Mouse (Mus musculus) stomach, embryonic 16.5 days (tissue): ENCODE results near the gene Olfr92. TPM values are rescaled to one million over a fixed set of nuclear protein-coding genes. Genes with fewer than 3 reads are reported as not detected.

Source experiments
- ATAC-seq: fragments of 200-750 bp; cut with Nextera tagmentation; 2 replicates; pipeline ENCODE4 v1.8.0; 2017; ENCODE audit warnings: moderate number of reproducible peaks, moderate TSS enrichment; ENCODE audit not compliant: insufficient read depth, low FRiP score
- H3K27ac ChIP-seq: fragments of 300-500 bp; sonication (generic); 2 replicates; pipeline ENCODE4 v1.5.1; 2014; ENCODE audit warnings: low read length
- H3K27me3 ChIP-seq: fragments of 300-500 bp; sonication (generic); 2 replicates; pipeline ENCODE4 v1.6.1; 2014; ENCODE audit warnings: low read length, control low read depth, mixed read lengths; ENCODE audit not compliant: control insufficient read depth, insufficient read depth
- H3K36me3 ChIP-seq: fragments of 300-500 bp; sonication (generic); 2 replicates; pipeline ENCODE4 v1.6.1; 2014; ENCODE audit warnings: low read length; ENCODE audit not compliant: control insufficient read depth, insufficient read depth
- H3K4me1 ChIP-seq: fragments of 300-500 bp; sonication (generic); 2 replicates; pipeline ENCODE4 v1.6.1; 2014; ENCODE audit warnings: low read length, control low read depth, mixed read lengths; ENCODE audit not compliant: control insufficient read depth, insufficient read depth
- H3K4me2 ChIP-seq: fragments of 300-500 bp; sonication (generic); 2 replicates; pipeline ENCODE4 v1.6.1; 2014; ENCODE audit warnings: low read depth, low read length, mixed read lengths
- H3K4me3 ChIP-seq: fragments of 300-500 bp; sonication (generic); replicated peaks from 2 replicates; pipeline ENCODE4 v1.5.1; 2014; ENCODE audit warnings: mild to moderate bottlenecking, low read length
- H3K9ac ChIP-seq: fragments of 300-500 bp; sonication (generic); 2 replicates; pipeline ENCODE4 v1.6.1; 2014; ENCODE audit warnings: low read length
- H3K9me3 ChIP-seq: fragments of 300-500 bp; sonication (generic); replicated peaks from 2 replicates; pipeline ENCODE4 v1.6.1; 2016; ENCODE audit warnings: low read length, control low read depth; ENCODE audit not compliant: control insufficient read depth
- WGBS: fragments of 180-500 bp; shearing (Covaris S2); extraction: QIAGEN DNeasy Blood & Tissue Kit; methylation state at CpG from one replicate; pipeline ENCODE4 v1.1.7; 2014; 5-methylcytosine and 5-hydroxymethylcytosine counted together
- polyA plus RNA-seq: library from polyadenylated mRNA; unstranded; fragments of >200 nt; fragmentation: Nextera tagmentation; extraction: Ambion mirVana; gene quantifications from 2 replicates; pipeline ENCODE4 v1.2.1, GENCODE M21; 2015

The Olfr92 gene
- polyA plus RNA-seq, 1 experiment from 2014 or later: not detected

GRCm38 (mm10) chr17:37070121-37070520, 49.8 kb downstream of the Olfr92 start:
- H3K9me3 ChIP-seq: no peaks in the 10 kb centered on the region
- ATAC-seq: no peak
- H3K4me2 ChIP-seq: no peak overlapping the region
- no peak overlapping the region for H3K4me3 ChIP-seq
- H3K27ac ChIP-seq: no peak overlapping the region
- no peak overlapping the region for H3K9ac ChIP-seq
- H3K27me3 ChIP-seq: no peaks in the 10 kb centered on the region
- no peaks in the 10 kb centered on the region for H3K4me1 ChIP-seq
- 83% methylated on average over 8 of the region's 8 CpGs for WGBS
- H3K36me3 ChIP-seq: peaks cover 20% of the 10 kb centered on the region; the same call in 1 of the 2 replicates

- Histone ChIP-seq H3K36me3 (peaks cover 20% of the 10 kb centered on the region; the same call in 1 of the 2 replicates), H3K9ac (no peak overlapping the region), H3K27ac (no peak overlapping the region), H3K4me1 (no peaks in the 10 kb centered on the region), H3K4me2 (no peak overlapping the region), H3K9me3 (no peaks in the 10 kb centered on the region), H3K27me3 (no peaks in the 10 kb centered on the region), H3K4me3 (no peak overlapping the region)
- WGBS: 96% methylated on average over 1 of the region's 1 CpGs
- ATAC-seq: no peak
These were observed 52.0 kb downstream of the Olfr92 start for GRCm38 (mm10) chr17:37067861-37068260.

GRCm38 (mm10) chr17:37065993-37066392, 53.9 kb downstream of the Olfr92 start:
- H3K27ac ChIP-seq: no peak overlapping the region
- H3K36me3 ChIP-seq: peaks cover 14% of the 10 kb centered on the region; the same call in 1 of the 2 replicates

GRCm38 (mm10) chr17:37063686-37064495, 56.0 kb downstream of the Olfr92 start:
- Histone ChIP-seq H3K9ac (no peak overlapping the region), H3K4me1 (no peaks in the 10 kb centered on the region), H3K9me3 (no peaks in the 10 kb centered on the region), H3K4me3 (no peak overlapping the region), H3K4me2 (no peak overlapping the region), H3K27me3 (no peaks in the 10 kb centered on the region), H3K27ac (no peak overlapping the region), H3K36me3 (no peaks in the 10 kb centered on the region; the same call in 1 of the 2 replicates)
- ATAC-seq: no peak
- whole genome bisulfite sequencing: 81% methylated on average over 11 of the region's 11 CpGs

More at GRCm38 (mm10) chr17:37065993-37066392, 53.9 kb downstream of the Olfr92 start:
- no peaks in the 10 kb centered on the region for H3K4me1 ChIP-seq
- no peak overlapping the region for H3K4me2 ChIP-seq
- no peak for ATAC-seq
- H3K9ac ChIP-seq: no peak overlapping the region
- H3K9me3 ChIP-seq: no peaks in the 10 kb centered on the region
- no peaks in the 10 kb centered on the region for H3K27me3 ChIP-seq
- no peak overlapping the region for H3K4me3 ChIP-seq
- WGBS: 92% methylated on average over 2 of the region's 2 CpGs

GRCm38 (mm10) chr17:37063063-37063462, 56.8 kb downstream of the Olfr92 start:
- H3K27me3 ChIP-seq: no peaks in the 10 kb centered on the region
- 79% methylated on average over 10 of the region's 10 CpGs for WGBS
- no peaks in the 10 kb centered on the region for H3K4me1 ChIP-seq
- no peak for ATAC-seq
- H3K9ac ChIP-seq: no peak overlapping the region
- no peaks in the 10 kb centered on the region for H3K9me3 ChIP-seq
- H3K4me3 ChIP-seq: no peak overlapping the region
- no peak overlapping the region for H3K27ac ChIP-seq
- no peak overlapping the region for H3K4me2 ChIP-seq
- no peaks in the 10 kb centered on the region; the same call in 1 of the 2 replicates for H3K36me3 ChIP-seq

- no peaks in the 10 kb centered on the region for H3K4me1 ChIP-seq
- H3K4me3 ChIP-seq: no peak overlapping the region
- no peak overlapping the region for H3K27ac ChIP-seq
- no peaks in the 10 kb centered on the region; the same call in 1 of the 2 replicates for H3K36me3 ChIP-seq
- no peaks in the 10 kb centered on the region for H3K27me3 ChIP-seq
- peak; percentile 37; the same call in 1 of the 2 replicates for ATAC-seq
- H3K9ac ChIP-seq: no peak overlapping the region
- H3K4me2 ChIP-seq: no peak overlapping the region
- no peaks in the 10 kb centered on the region for H3K9me3 ChIP-seq
- 78% methylated on average over 10 of the region's 10 CpGs for WGBS
These were observed 57.7 kb downstream of the Olfr92 start for GRCm38 (mm10) chr17:37062101-37062641.

GRCm38 (mm10) chr17:37061435-37061834, 58.5 kb downstream of the Olfr92 start:
- Histone ChIP-seq H3K4me3 (no peak overlapping the region), H3K9ac (no peak overlapping the region), H3K9me3 (no peaks in the 10 kb centered on the region), H3K27me3 (no peaks in the 10 kb centered on the region), H3K36me3 (no peaks in the 10 kb centered on the region), H3K4me1 (no peaks in the 10 kb centered on the region), H3K27ac (no peak overlapping the region), H3K4me2 (no peak overlapping the region)
- ATAC-seq: no peak
- 85% methylated on average over 3 of the region's 3 CpGs for WGBS

Other genes with a start within 250 kb of the Olfr92 start
- 0.08 and 0.10 TPM in 2 replicates for gene Trim40, start 230.0 kb downstream of the Olfr92 start, polyA plus RNA-seq
- gene Trim31, start 222.0 kb downstream of the Olfr92 start, polyA plus RNA-seq: 5.3 and 6.3 TPM in 2 replicates
- 3.4 and 5.9 TPM in 2 replicates for gene Rnf39, start 177.2 kb downstream of the Olfr92 start, polyA plus RNA-seq
- gene Ppp1r11, start 168.3 kb downstream of the Olfr92 start, polyA plus RNA-seq: 97.4 and 109 TPM in 2 replicates
- gene Znrd1, start 161.5 kb downstream of the Olfr92 start, polyA plus RNA-seq: 70.3 and 79.7 TPM in 2 replicates
- 4.2 and 5.6 TPM in 2 replicates for gene Znrd1as, start 161.5 kb downstream of the Olfr92 start, polyA plus RNA-seq
- gene 2410137M14Rik, start 138.9 kb downstream of the Olfr92 start, polyA plus RNA-seq: not detected in 2 replicates
- 0.35 and 0.43 TPM in 2 replicates for gene H2-M5, start 130.6 kb downstream of the Olfr92 start, polyA plus RNA-seq
- gene Zfp57, start 118.9 kb downstream of the Olfr92 start, polyA plus RNA-seq: 40.9 and 50.3 TPM in 2 replicates
- 0.21 TPM in 1 of 2 replicates, not detected in the other for gene Mog, start 96.7 kb downstream of the Olfr92 start, polyA plus RNA-seq
- 7.2 and 7.5 TPM in 2 replicates for gene Gabbr1, start 74.1 kb downstream of the Olfr92 start, polyA plus RNA-seq
- not detected in 2 replicates for gene Olfr90, start 31.6 kb downstream of the Olfr92 start, polyA plus RNA-seq
- not detected in 2 replicates for gene Olfr91, start 21.8 kb downstream of the Olfr92 start, polyA plus RNA-seq
- not detected in 2 replicates for gene Olfr93, start 41.4 kb upstream of the Olfr92 start, polyA plus RNA-seq
- gene Ubd, start 73.8 kb upstream of the Olfr92 start, polyA plus RNA-seq: not detected in 2 replicates
- gene Olfr94, start 80.9 kb upstream of the Olfr92 start, polyA plus RNA-seq: not detected in 2 replicates
- not detected in 2 replicates for gene Olfr95, start 93.0 kb upstream of the Olfr92 start, polyA plus RNA-seq
- gene Olfr96, start 100.1 kb upstream of the Olfr92 start, polyA plus RNA-seq: not detected in 2 replicates
- not detected in 2 replicates for gene Olfr97, start 117.2 kb upstream of the Olfr92 start, polyA plus RNA-seq
- not detected in 2 replicates for gene Olfr98, start 143.7 kb upstream of the Olfr92 start, polyA plus RNA-seq
- 3.2 and 4.0 TPM in 2 replicates for gene H2-M3, start 150.1 kb upstream of the Olfr92 start, polyA plus RNA-seq
- gene Olfr99, start 163.4 kb upstream of the Olfr92 start, polyA plus RNA-seq: not detected in 2 replicates
- gene Olfr101, start 184.2 kb upstream of the Olfr92 start, polyA plus RNA-seq: not detected in 2 replicates
- gene Olfr102, start 197.0 kb upstream of the Olfr92 start, polyA plus RNA-seq: not detected in 2 replicates
- gene Olfr103, start 219.6 kb upstream of the Olfr92 start, polyA plus RNA-seq: not detected in 2 replicates
- not detected in 2 replicates for gene Olfr104-ps, start 239.5 kb upstream of the Olfr92 start, polyA plus RNA-seq